Mouse (Mus musculus) CD4-positive helper T cell, adult 2 months (primary cell): Measurements from ENCODE around the gene Zkscan3.

Source experiments
- DNase-seq: peaks from one replicate; pipeline ENCODE4 v3.0.0-alpha.2; 2012; ENCODE audit warnings: low read depth, missing footprints, low spot score

The Zkscan3 gene

GRCm38 (mm10) chr13:21402287-21402846 is at the start of gene Zkscan3:
Zkscan3 (minus strand) TSS chr13:21402755.
- DNase-seq: peak; percentile 88

- no peak for DNase-seq
These were observed 45.5 kb upstream of the Zkscan3 start for GRCm38 (mm10) chr13:21447856-21448614.

- DNase-seq: no peak
These were observed 44.2 kb upstream of the Zkscan3 start for GRCm38 (mm10) chr13:21446796-21447195.

- no peak for DNase-seq
These were observed 38.6 kb upstream of the Zkscan3 start for GRCm38 (mm10) chr13:21441207-21441572.

- peak; percentile 63 for DNase-seq
These were observed 38.1 kb upstream of the Zkscan3 start, which contains the start of gene Pgbd1 for GRCm38 (mm10) chr13:21440503-21441206. Pgbd1 (minus strand) TSS chr13:21441058.

- DNase-seq: no peak
These were observed 32.9 kb upstream of the Zkscan3 start for GRCm38 (mm10) chr13:21435476-21435875.

- DNase-seq: no peak
These were observed 25.1 kb upstream of the Zkscan3 start for GRCm38 (mm10) chr13:21427631-21428030.

GRCm38 (mm10) chr13:21423301-21423700 is 20.7 kb upstream of the Zkscan3 start:
- no peak for DNase-seq

- no peak for DNase-seq
These were observed 16.3 kb upstream of the Zkscan3 start for GRCm38 (mm10) chr13:21418865-21419264.

- no peak for DNase-seq
These were observed 14.9 kb upstream of the Zkscan3 start for GRCm38 (mm10) chr13:21417298-21418010.

- DNase-seq: no peak
These were observed 13.2 kb upstream of the Zkscan3 start for GRCm38 (mm10) chr13:21415750-21416149.

- no peak for DNase-seq
These were observed 12.7 kb upstream of the Zkscan3 start for GRCm38 (mm10) chr13:21415266-21415665.

- DNase-seq: no peak
These were observed 12.0 kb upstream of the Zkscan3 start for GRCm38 (mm10) chr13:21414231-21415212.

GRCm38 (mm10) chr13:21408805-21409459 is 6.4 kb upstream of the Zkscan3 start:
- DNase-seq: no peak

- DNase-seq: peak; percentile 53
These were observed 5.6 kb upstream of the Zkscan3 start for GRCm38 (mm10) chr13:21407969-21408804.

- no peak for DNase-seq
These were observed 4.8 kb upstream of the Zkscan3 start for GRCm38 (mm10) chr13:21407341-21407740.

GRCm38 (mm10) chr13:21402848-21403247 is 293 bp upstream of the Zkscan3 start:
- no peak for DNase-seq

- DNase-seq: no peak
These were observed 794 bp downstream of the Zkscan3 start for GRCm38 (mm10) chr13:21401636-21402286.

- DNase-seq: no peak
These were observed 1.4 kb downstream of the Zkscan3 start for GRCm38 (mm10) chr13:21401166-21401565.
